Mouse (Mus musculus) right cerebral cortex, adult 18-20 months (tissue): ENCODE data around the gene Iqch.
A peak's percentile ranks its signal among the peaks of the same experiment; 100 is the strongest.
"Not testable (repeated sequence)": the region's sequence is repeated elsewhere in the genome, so short reads cannot be mapped to it uniquely, and the experiment has no call there.

Experiments
- DNase-seq: peaks from one replicate; pipeline ENCODE4 v3.0.0; 2022; ENCODE audit warnings: mixed read lengths

Iqch gene

DNA sequence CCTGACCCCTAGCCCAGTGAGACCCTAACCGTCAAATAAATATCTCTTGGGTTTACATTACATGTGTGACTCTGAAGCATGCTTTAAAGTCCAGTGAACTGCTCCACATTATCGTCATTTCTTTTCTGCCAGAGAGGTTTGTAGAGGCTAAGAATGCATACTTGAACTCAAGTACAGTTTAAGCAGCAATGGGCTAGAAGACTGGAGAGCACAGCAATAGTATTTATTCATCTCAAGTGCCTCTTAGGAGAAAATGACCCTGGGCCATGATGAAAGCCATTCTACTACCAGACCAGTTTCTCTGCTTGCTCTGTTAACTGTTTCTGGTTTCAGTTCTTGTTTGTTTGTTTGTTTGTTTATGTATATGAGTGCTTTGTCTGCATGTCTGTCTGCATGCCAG is 38.9 kb downstream of the Iqch start:
- DNase-seq = no peak

DNA sequence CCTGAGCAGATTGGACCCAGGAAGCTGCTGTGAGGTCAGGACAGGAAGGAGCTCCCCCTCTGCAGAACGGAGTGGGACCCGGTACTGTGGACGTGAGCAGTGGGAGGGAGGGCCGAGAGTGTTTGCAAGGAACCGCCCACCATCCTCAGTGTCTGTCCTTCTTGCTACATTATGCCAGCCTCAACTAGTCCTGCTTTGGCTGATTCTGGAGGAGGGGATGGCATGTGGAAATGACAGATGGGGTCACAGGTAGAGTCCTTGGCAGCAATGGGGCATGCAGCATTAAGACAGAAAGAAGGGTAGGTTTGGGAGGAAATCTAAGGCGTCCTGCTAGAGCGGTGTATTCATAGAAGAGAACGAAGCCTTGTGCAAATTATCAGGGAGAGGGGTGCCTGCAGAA is 40.4 kb downstream of the Iqch start:
- no peak for DNase-seq

DNA sequence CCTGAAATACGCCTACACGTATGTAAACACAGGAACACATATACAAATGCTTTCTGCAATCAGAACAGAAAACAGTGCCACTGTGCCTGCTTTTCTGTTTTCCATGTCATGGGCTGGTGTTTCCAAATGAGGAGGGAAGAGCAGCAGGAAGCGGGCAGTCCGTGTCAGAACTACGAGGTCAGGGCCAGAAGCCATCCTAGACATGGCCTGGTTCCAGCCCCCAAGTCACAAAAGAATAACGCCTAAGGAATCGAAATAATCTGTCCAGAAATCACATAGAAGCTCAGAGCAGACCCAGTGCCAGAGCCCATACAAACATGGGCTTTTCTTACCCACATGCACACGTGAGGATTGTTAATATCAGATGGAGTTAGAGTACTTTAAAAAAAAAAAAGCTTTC is 45.4 kb downstream of the Iqch start:
- no peak for DNase-seq

GRCm38 (mm10) chr9:63556316-63556715 is 46.0 kb downstream of the Iqch start:
- DNase-seq = no peak

- no peak for DNase-seq
These were observed 46.8 kb downstream of the Iqch start for GRCm38 (mm10) chr9:63555460-63555990.

GRCm38 (mm10) chr9:63553628-63554027 is 48.7 kb downstream of the Iqch start:
- DNase-seq = peak; percentile 30

GRCm38 (mm10) chr9:63550701-63551100 is 51.6 kb downstream of the Iqch start:
- DNase-seq = not testable (repeated sequence)

DNA sequence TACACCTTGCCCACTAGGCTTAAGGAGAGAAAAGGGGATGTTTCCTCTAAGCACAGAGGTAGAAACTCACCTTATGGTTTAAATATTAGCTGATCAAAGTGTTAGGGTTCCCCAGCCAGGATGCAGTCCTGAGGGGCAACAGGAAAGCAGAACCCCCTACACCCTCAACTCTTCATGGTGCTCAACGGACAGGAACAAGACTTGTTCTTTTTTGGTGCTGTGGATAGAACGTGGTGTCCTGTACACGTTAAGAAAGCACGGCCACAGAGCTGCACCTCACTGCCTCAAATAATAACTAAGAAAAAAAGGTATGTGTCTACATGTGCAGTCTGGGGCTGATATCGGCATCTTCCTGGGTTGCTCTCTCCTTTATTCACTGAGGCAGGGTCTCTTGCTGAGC is 53.3 kb downstream of the Iqch start:
- DNase-seq = no peak

DNA sequence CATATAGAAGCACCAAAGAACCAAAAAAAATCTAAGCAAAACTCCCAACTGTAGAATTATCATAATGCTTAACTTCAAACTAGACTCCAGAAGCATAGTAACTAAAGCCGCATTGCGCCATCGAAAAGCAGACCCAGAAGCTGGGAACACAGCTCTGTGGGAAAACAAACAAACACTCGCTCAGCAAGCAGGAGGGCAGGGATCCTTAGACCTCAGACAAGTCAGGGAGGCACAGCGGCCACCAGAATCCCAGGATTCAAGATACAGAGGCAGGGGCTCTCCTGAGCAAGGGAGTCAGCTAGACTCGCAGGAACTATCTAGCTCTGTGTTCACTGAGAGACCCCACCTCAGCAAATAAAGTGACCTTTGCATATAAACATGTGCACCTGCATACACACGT is 60.4 kb downstream of the Iqch start:
- DNase-seq = no peak

DNA sequence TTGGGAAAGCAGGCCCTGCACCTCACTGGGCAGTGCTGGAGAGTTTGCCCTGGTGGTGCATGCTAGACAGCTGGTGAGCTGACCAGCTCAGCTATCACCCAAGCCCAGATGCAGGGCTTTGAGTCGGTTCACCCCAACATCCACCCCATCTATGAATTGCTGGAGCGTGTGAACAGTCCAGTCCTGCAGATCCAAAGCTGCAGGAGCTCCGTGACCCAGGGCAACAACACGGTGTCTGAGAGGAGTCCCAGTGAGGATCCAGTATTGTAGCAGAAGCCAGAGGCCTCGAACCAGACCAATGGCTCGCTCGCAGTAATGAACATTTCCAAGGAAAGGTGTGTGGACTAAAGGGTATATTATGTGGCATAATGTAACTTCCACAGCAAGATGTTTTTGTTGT is 61.0 kb downstream of the Iqch start:
- no peak for DNase-seq

GRCm38 (mm10) chr9:63537489-63537888 is 64.8 kb downstream of the Iqch start:
- DNase-seq = no peak

DNA sequence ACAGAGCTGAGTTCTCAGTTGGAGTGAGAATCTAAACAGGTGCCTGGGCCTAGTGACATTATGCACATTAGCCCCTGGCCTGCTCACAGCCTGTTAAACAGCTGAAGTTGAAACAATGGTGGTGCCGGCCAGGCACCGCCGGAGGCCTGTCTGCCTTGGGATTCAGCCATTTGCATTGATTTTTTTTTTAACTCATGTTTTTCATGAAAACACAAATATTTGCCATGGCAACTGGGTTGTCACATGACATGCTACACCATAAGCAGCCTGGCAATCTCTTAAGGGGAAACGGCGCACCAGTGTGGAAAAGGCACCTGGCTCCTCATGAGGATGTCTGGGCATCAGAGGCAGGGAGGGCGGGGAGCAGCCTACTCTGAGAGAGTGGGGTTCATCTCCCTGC is 67.3 kb downstream of the Iqch start:
- DNase-seq = no peak

GRCm38 (mm10) chr9:63534371-63534780 is 67.9 kb downstream of the Iqch start:
- no peak for DNase-seq

DNA sequence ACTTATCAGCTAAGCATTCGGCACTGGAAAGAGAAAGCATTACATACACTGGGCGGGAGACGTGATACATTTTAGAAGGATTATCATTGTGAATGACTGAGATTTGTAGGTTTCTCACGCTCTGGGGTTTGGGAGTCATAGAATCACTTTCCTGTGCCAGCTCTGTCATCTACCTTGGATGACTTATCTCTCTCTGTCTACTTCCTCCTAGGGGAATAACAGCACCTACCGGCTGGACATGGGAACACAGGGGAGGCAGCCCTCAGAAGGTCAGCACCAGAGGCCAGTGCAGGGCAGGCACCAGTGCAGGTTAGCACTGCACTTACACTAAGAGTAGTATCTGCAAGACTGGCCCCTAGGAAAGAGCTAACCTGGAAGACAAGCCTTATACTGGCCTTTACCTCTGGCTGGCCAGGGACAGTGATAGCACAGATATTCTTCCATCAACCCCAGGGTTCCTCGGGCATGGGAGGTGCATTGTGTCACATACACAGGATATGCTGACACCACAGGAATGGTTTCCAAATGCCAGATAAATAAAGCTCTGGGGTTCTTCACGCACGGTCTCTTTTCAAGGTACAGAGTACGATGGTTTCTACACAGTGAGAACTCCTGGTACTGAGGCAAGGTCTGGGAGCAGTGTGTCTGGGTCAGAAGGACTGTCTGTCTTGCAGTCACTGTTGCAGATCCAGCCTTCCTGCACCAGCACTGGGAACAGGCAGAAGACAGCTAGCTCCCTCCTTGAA is 69.2 kb downstream of the Iqch start:
- no peak for DNase-seq

DNA sequence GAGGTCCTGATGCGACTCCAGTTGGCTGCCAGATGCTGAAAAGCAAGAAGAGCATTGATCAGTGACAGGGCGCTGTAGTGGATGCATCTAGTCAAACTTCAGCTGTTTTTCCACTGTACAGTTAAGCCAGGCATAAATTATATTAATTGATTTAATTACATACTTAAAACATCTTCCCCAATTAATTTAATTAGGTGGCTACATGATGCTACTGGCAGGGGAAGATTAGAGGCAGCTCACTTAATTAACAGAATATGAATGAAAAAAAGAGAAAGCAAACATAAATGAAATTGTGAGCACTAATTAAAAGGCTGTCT is 78.4 kb downstream of the Iqch start:
- DNase-seq = no peak

DNA sequence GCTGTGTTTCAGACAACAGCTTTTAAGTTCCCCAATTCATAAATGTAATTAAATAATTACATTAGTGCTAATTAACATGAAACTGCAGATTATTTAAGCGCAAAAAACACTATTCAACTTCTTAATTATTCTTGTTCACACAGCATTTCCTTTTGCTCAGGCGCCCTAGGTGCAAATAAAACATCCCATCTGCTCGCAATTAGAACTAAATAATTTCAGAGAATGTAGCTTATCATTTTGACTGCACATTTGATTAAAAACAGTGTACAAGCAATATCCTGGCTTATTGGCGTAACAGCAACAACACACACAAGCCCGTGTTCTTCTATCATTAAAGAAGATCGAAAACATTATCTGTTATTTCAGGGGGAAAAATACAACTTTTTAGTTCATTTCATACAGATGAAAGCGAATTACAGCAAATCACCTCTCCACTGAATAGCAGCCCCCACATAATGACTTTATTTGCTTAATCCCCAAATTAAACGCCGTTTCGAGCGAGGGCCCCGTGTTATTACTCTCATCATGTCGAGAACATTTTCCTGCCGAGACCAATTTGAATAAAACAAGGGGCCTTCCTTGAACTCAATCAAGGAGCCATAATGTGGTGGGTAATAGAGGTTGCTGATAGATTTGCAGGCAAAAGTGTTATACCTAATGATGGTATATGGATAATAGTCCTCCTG is 78.9 kb downstream of the Iqch start:
- no peak for DNase-seq

DNA sequence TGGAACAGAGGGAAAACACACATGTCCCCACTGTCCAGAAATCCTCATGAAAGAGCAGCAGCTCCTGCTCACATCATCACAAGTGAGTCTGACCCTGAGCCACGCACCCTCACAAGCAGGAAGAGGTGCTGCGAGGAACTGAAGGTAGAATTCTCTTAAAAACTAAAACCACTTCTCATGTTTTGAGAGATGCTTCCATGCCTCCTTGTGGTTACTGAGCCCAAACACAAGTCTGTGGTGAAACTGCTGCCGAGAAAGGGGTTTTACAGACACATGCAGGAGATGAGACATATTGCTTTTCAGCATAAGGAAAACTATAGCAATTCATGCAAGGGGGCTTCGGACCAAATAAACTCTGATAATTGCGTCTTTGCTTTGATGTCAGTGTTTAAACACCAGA is 89.4 kb downstream of the Iqch start:
- DNase-seq = no peak

DNA sequence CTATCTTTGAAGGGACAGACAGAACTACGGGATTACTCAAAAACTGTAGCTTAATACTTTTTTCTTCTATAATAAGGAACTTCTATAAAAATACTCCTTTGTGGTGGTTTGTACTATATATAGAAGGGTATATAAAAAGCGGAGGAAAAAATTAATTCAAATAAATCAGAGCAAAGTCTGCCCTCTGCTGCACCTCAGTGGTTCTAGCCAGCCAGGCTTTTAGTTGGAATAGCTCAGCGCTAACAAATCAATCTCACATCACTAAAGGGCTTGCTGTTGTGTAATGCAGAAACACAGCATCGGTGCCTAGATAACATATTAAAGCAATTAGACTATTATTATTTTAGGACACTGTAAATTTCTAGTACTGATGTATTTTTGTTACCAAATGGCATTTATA is 91.3 kb downstream of the Iqch start:
- no peak for DNase-seq

- no peak for DNase-seq
These were observed 95.2 kb downstream of the Iqch start for GRCm38 (mm10) chr9:63507110-63507509.

DNA sequence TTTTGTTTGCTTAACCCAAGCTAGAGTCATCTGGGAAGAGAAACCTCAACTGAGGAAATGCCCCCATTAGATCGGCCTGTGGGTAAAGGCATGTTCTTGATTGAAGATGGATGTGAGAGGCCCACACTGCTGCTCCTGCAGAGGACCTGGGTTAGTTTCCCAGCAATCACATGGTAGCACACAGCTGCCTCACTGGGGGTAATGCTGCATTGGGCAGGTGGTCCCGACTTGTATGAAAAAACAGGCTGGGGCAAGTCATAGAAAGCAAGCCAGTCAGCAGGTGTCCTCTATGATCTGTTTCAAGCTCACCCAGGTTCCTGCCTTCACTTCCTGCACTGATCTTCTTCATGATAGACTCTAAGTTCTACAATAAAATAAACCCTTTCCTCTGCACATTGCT is 98.4 kb downstream of the Iqch start:
- no peak for DNase-seq

- DNase-seq = no peak
These were observed 100.8 kb downstream of the Iqch start for GRCm38 (mm10) chr9:63501516-63501915.

DNA sequence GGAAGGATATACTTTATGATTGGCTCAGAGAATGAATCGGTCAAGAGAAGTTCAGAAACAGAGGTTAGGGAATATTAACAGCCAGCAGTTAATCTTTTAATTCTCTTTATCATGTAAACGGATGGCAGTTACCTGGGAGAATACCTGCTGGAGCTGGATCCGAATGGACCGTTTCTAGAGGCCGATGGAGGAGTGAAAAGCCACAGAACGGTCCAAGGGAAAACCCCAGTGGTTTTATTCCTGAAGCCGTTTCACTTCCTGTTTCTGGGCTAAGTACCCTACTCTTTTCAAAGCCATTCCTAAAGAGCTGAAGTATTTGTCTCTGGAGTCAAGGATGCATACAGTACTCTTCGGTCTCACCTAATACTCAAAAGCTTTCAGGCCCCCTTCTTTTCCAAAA is 102.4 kb downstream of the Iqch start:
- no peak for DNase-seq

DNA sequence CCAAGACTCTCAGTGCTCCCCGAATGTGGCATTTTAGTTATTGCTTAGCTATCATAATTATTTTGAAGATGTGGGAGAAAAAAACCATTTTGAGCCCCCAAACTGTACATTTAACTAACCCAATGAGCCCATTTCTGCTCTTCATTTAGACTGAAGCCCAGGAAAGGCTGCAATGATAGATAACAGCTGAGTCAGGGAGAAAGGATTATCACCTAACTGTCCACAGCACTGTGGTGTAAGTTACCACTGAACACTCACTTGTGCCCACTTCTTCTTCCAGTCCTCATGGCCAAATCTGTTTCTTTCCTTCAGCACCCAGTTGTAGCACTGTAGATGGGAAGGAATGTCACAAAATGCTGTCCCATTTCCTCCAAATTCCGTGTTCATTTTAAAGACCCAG is 106.5 kb downstream of the Iqch start:
- no peak for DNase-seq

DNA sequence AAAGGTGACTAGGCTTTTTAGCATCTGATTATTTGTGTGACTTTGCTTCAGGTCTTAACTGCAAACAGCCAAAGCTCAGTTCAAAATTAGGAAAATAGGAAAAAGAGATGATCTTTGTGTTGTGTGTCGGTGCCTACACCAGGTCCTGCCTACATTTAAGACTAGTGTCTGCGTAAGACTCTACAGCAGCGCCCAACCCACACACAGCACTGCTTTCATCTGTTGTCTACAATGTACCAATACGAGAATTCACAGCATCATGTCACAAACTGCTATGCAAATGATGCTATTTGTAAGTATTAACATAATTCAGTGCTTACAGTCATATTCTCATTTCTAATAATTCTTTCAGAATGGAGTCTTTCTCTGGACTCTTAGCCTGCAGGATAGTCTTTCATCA is 108.5 kb downstream of the Iqch start:
- DNase-seq = no peak

DNA sequence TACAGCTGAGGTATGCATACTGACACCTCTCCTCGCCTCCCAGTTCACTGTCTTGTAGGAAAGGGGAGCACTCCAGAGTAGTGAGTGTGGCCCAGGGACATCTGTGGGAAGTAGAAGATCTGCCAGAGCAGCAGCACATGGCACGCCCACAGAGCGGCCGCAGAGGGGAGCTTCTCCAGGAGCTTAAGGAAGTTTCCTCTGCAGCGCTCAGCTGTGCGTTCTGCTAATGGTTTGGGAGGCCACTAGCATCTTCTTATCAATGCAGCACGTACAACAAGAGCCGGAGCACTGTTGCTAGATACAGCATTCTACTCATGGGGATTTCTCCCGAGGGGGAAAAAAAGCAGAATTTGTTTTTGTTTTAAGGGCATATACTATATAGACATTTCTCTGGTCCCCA is 110.0 kb downstream of the Iqch start:
- DNase-seq = peak; percentile 17
